Mouse (Mus musculus) kidney, adult 2 months (tissue): ENCODE measurements around the gene Sorbs1. TPM values are rescaled to one million over a fixed set of nuclear protein-coding genes. Genes with fewer than 3 reads are reported as not detected.
A peak's percentile ranks its signal among the peaks of the same experiment; 100 is the strongest.

ENCODE experiments used
- DNase-seq: peaks from one replicate; pipeline ENCODE4 v3.0.0; 2021
- H3K27ac ChIP-seq: fragments of 200-500 bp; 2 replicates; pipeline ENCODE4 v1.5.1; 2012; ENCODE audit warnings: low read depth, low read length, control low read depth, inconsistent platforms; ENCODE audit not compliant: insufficient read depth
- H3K27me3 ChIP-seq: fragments of 200-500 bp; replicated peaks from 2 replicates; pipeline ENCODE4 v1.6.1; 2012; ENCODE audit warnings: mild to moderate bottlenecking, moderate library complexity, low read length, inconsistent platforms; ENCODE audit not compliant: control insufficient read depth, insufficient read depth
- H3K36me3 ChIP-seq: fragments of 200-500 bp; 2 replicates; pipeline ENCODE4 v1.6.1; 2012; ENCODE audit warnings: mild to moderate bottlenecking, moderate library complexity, low read length, inconsistent platforms; ENCODE audit not compliant: control insufficient read depth, insufficient read depth
- H3K4me1 ChIP-seq: fragments of 200-500 bp; 2 replicates; pipeline ENCODE4 v1.6.1; 2011; ENCODE audit warnings: low read length; ENCODE audit not compliant: control insufficient read depth, insufficient read depth
- H3K4me3 ChIP-seq: fragments of 200-500 bp; 2 replicates; pipeline ENCODE4 v1.5.1; 2011; ENCODE audit warnings: mild to moderate bottlenecking, low read depth, low read length, control low read depth; ENCODE audit not compliant: insufficient read depth
- CTCF ChIP-seq: fragments of 200-500 bp; conservative IDR thresholded peaks from 2 replicates; pipeline ENCODE4 v1.5.1; 2011; ENCODE audit warnings: low read depth, mild to moderate bottlenecking, control low read depth, low read length, moderate library complexity, mixed read lengths; ENCODE audit not compliant: insufficient read depth, insufficient read length
- POLR2A ChIP-seq: fragments of 200-500 bp; IDR thresholded peaks from one replicate; pipeline ENCODE4 v1.6.1; 2011; ENCODE audit warnings: low read depth, low read length, control low read depth
- WGBS: fragments of 180-500 bp; shearing (Covaris S2); methylation state at CpG from one replicate; pipeline ENCODE4 v1.1.7; 2018; 5-methylcytosine and 5-hydroxymethylcytosine counted together
- polyA plus RNA-seq: library from polyadenylated mRNA; depleted of rRNA; stranded (reverse); fragments of >200 nt; gene quantifications from 2 replicates; pipeline ENCODE4 v1.2.3, GENCODE M21; 2012

Gene Sorbs1
- polyA plus RNA-seq, 1 experiment = 52.5 TPM

- 81% methylated on average over 7 of the region's 7 CpGs for WGBS
- no peak for DNase-seq
- no peak overlapping the region for H3K27ac ChIP-seq
- H3K27me3 ChIP-seq = no peaks in the 10 kb centered on the region
- H3K36me3 ChIP-seq = no peaks in the 10 kb centered on the region
- peaks cover 2% of the 10 kb centered on the region; the same call in 1 of the 2 replicates for H3K4me1 ChIP-seq
- no peak overlapping the region for H3K4me3 ChIP-seq
- TF ChIP-seq CTCF (no peak), POLR2A (no peak)
These were observed 797 bp upstream of the Sorbs1 start for GRCm38 (mm10) chr19:40514376-40514775.

DNA sequence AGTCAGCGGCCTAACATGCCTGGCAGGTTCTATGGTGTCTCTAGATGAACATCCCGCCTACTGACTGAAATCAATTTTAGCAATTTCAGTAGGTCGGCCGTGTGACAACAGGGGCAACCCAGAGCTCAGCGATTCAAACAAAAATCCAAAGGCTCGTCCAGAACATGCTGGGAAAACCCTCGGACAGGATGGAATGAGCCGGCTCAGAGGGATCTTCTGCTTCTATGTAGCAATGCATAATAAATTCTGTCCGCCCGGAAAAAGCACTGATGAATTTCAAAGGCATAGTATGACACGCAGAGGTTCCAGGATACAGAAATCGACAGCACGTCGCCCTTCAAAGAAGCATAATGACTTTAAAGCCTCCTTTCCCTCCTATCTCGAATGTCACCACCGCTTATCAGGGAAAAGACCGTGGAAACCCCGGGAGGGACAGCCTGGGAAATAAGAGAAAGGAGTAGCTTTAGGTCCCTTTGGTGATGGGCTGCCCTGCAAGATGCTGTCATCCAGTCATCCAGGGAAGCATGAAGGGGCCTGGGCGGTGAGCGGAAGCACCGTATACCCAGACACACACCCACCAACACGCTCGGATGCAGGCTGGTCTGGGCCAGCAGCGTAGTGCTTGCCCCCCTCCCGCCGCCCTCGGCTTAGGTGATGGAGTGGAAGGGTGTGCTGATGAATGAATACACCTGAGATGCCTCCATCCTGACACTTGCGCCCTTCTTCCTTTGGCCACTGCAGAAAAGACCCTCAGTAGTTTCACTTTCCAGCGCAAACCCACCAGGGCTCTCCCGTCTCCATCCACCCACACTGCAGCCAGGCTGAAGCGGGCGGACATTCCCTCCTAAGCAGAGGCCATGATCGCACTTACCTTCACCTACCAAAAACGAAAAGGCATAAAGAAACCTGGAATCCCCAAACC, 818 bp downstream of the Sorbs1 start:
- no peak for DNase-seq
- no peaks in the 10 kb centered on the region for H3K27me3 ChIP-seq
- no peak for TF ChIP-seq CTCF
- no peak for TF ChIP-seq POLR2A
- peaks cover 2% of the 10 kb centered on the region; the same call in 1 of the 2 replicates for H3K4me1 ChIP-seq
- H3K36me3 ChIP-seq = no peaks in the 10 kb centered on the region
- peak overlapping the region; percentile 36 for H3K27ac ChIP-seq
- H3K4me3 ChIP-seq = peak overlapping the region; percentile 84
- WGBS = 3% methylated on average over 34 of the region's 34 CpGs

GRCm38 (mm10) chr19:40511679-40512309, 1.8 kb downstream of the Sorbs1 start:
- DNase-seq = no peak
- Histone ChIP-seq H3K27me3 (no peaks in the 10 kb centered on the region), H3K36me3 (no peaks in the 10 kb centered on the region), H3K4me3 (no peak overlapping the region), H3K27ac (no peak overlapping the region), H3K4me1 (peaks cover 2% of the 10 kb centered on the region; the same call in 1 of the 2 replicates)
- no peak for TF ChIP-seq POLR2A
- no peak for TF ChIP-seq CTCF
- 35% methylated on average over 5 of the region's 5 CpGs for WGBS

GRCm38 (mm10) chr19:40511100-40511439, 2.5 kb downstream of the Sorbs1 start:
- no peak for TF ChIP-seq CTCF
- TF ChIP-seq POLR2A = no peak
- no peaks in the 10 kb centered on the region for H3K27me3 ChIP-seq
- peaks cover 2% of the 10 kb centered on the region; the same call in 1 of the 2 replicates for H3K4me1 ChIP-seq
- no peaks in the 10 kb centered on the region for H3K36me3 ChIP-seq
- DNase-seq = no peak
- no peak overlapping the region for H3K27ac ChIP-seq
- 91% methylated on average over 8 of the region's 8 CpGs for WGBS
- no peak overlapping the region for H3K4me3 ChIP-seq

- no peak for DNase-seq
- 79% methylated on average over 13 of the region's 13 CpGs for WGBS
- Histone ChIP-seq H3K27me3 (no peaks in the 10 kb centered on the region), H3K4me1 (peaks cover 2% of the 10 kb centered on the region; the same call in 1 of the 2 replicates), H3K27ac (no peak overlapping the region), H3K36me3 (no peaks in the 10 kb centered on the region), H3K4me3 (no peak overlapping the region)
- TF ChIP-seq CTCF (no peak), POLR2A (no peak)
These were observed 3.0 kb downstream of the Sorbs1 start for GRCm38 (mm10) chr19:40510387-40511099.

- H3K4me3 ChIP-seq = no peak overlapping the region
- no peak for TF ChIP-seq POLR2A
- no peak for TF ChIP-seq CTCF
- 0 out of 2 replicates have a peak, but pooled peaks cover 2% of the 10 kb centered on the region for H3K4me1 ChIP-seq
- no peak overlapping the region for H3K27ac ChIP-seq
- H3K36me3 ChIP-seq = no peaks in the 10 kb centered on the region
- 66% methylated on average over 2 of the region's 2 CpGs for WGBS
- DNase-seq = no peak
- no peaks in the 10 kb centered on the region for H3K27me3 ChIP-seq
These were observed 4.3 kb downstream of the Sorbs1 start for GRCm38 (mm10) chr19:40509274-40509673.

DNA sequence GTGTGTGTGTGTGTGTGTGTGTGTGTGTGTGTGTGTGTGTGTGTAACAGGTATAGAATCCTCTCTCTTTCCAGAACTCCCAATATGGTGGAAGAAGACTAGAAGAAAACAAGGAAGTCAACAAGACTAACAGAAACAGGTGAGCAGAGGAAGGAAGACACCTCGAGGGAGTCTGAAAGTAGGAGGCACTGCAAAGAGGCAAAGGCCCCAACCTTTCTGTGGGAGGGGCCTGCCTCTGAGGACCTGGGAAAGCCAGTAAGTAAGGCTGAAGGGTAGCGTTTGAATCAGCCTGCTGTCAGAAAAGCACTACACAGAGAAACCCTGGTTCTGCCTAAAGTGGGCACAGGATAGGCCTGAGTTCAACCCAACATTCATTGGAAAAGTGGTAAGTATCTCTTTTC, 4.7 kb downstream of the Sorbs1 start:
- H3K36me3 ChIP-seq = no peaks in the 10 kb centered on the region
- TF ChIP-seq CTCF = no peak
- TF ChIP-seq POLR2A = no peak
- no peak for DNase-seq
- WGBS = 24% methylated on average over 2 of the region's 2 CpGs
- H3K4me3 ChIP-seq = no peak overlapping the region
- H3K27ac ChIP-seq = no peak overlapping the region
- H3K27me3 ChIP-seq = no peaks in the 10 kb centered on the region
- H3K4me1 ChIP-seq = 0 out of 2 replicates have a peak, but pooled peaks cover 2% of the 10 kb centered on the region
